Mouse (Mus musculus) colon, adult 2 months (tissue): ENCODE data around the gene Pinlyp. TPM values are rescaled to one million over a fixed set of nuclear protein-coding genes. Genes with fewer than 3 reads are reported as not detected.

Experiments
- polyA plus RNA-seq: library from polyadenylated mRNA; depleted of rRNA; stranded (reverse); fragments of >200 nt; gene quantifications from 2 replicates; pipeline ENCODE4 v1.2.3, GENCODE M21; 2012; rRNA removed

The Pinlyp gene
- 0.24 TPM in 1 of 2 replicates, not detected in the other for polyA plus RNA-seq

DNA sequence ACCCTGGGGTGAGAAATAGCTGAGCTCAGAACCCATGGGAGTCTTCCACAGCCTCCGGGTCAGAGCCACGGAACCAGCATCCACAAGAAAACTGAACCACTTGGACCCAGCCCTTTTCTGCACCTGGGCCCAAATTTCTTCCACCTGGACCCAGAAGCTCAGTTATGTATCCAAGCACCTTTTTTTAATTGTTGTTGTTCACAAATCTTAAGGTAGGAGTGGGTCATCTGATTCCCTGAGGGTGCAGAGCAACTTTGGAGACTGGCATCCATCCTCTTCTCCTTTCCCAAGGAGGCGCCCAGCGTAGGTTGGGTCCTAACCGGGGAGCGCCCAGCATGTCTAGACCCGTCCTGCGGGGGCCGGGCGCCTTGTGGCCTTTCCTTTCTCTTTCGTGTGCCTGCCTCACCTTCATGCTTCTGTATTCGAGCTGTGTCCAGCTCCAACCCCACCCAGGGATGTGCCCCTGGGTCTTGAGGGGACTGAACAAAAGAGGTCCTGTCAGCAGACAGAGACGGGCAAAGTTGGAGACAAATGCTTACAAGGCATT lies at the start of gene Pinlyp, which contains the start of gene Xrcc1:
Pinlyp (minus strand) TSS at position 51 of the 547 bp plus-strand sequence.
Xrcc1 (plus strand) TSS at position 222 of the 547 bp plus-strand sequence.

DNA sequence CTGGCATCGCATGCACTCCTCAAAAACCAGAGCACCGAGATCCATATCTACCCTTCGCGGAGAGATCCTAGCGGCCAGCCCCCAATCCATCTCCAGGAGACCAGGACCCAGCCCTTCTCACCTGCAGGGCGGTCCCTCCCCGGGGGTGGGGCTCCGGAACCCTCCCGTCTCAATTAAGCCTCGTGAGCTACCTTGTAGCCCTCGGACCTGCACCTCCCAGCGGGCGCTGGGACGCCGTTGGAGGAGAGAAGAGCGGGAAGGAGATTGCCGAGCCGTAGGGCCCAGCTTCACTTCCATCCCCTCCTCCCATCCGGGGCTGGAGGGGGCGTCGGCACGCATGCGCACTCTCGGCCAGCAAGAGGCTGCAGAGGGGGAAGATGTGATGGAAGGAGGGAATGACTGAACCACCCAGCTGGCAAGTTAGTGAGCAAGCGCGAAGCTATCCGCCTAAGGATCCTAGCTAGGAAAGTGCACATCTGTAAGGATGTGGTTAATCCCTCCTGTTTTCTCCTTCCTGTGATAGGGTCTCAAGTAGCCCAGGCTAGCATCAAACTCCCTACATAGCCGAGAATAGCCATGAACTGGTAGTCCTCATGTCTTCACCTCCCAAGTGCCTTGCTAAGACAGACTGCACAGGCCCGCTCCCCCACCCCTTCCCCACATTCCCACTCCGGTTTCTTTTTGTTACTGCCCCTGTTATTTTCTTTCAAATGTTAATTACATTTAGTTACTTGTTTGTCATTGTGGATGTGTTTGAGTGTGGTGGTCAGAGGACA lies 41.6 kb upstream of the Pinlyp start, which contains the start of the genes Ethe1 and Zfp575:
Ethe1 (plus strand) TSS at position 214 of the 776 bp plus-strand sequence.
Zfp575 (minus strand) TSS at position 312 of the 776 bp plus-strand sequence.

GRCm38 (mm10) chr7:24530062-24530931 lies 15.6 kb downstream of the Pinlyp start, which contains the start of gene Irgq:
TSS of gene Irgq (plus strand) at chr7:24530689.

DNA sequence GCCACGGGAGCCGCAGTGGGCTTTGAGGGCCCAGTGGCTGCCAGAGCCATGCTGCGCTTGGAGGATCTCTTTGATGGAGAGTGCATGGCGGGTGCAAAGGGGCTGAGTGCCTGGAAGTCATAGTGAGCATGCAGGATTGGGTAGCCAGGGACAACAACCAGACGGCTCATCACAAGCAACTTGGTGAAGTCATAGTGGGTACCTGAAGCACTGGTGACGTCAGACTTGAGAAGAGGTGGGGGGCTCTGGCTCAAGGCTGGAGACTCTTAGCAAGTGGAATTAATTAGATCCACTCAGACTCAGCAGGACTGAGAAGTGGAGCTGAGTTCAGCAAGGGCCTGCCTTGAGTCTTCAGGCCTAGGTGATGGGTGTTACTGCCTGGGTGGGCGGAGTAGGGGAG lies 33.6 kb downstream of the Pinlyp start, which contains the start of gene AC161166.1:
AC161166.1 (minus strand) TSS at position 101 of the 400 bp plus-strand sequence.

GRCm38 (mm10) chr7:24506838-24507725 lies 38.8 kb downstream of the Pinlyp start, which contains the start of gene Zfp428:
TSS of gene Zfp428 (plus strand) at chr7:24507006.

Other genes with a start within 250 kb of the Pinlyp start
- gene Zfp61, start 244.9 kb downstream of the Pinlyp start, polyA plus RNA-seq = 4.3 and 4.9 TPM in 2 replicates
- 4.4 TPM in 2 replicates for gene Zfp94, start 229.5 kb downstream of the Pinlyp start, polyA plus RNA-seq
- gene Tescl, start 212.2 kb downstream of the Pinlyp start, polyA plus RNA-seq = 1.5 and 1.9 TPM in 2 replicates
- not detected in 2 replicates for gene Lypd5, start 196.9 kb downstream of the Pinlyp start, polyA plus RNA-seq
- 136 and 140 TPM in 2 replicates for gene Kcnn4, start 175.9 kb downstream of the Pinlyp start, polyA plus RNA-seq
- 49.2 and 51.1 TPM in 2 replicates for gene Smg9, start 146.5 kb downstream of the Pinlyp start, polyA plus RNA-seq
- 0.35 and 1.1 TPM in 2 replicates for gene Irgc1, start 93.8 kb downstream of the Pinlyp start, polyA plus RNA-seq
- gene Plaur, start 83.6 kb downstream of the Pinlyp start, polyA plus RNA-seq = 16.4 and 17.4 TPM in 2 replicates
- 8.6 and 12.3 TPM in 2 replicates for gene Cadm4, start 64.1 kb downstream of the Pinlyp start, polyA plus RNA-seq
- gene Zfp428, start 39.1 kb downstream of the Pinlyp start, polyA plus RNA-seq = 12.5 and 13.9 TPM in 2 replicates
- not detected in 2 replicates for gene AC161166.1, start 33.7 kb downstream of the Pinlyp start, polyA plus RNA-seq
- 15.3 and 16.0 TPM in 2 replicates for gene Irgq, start 15.4 kb downstream of the Pinlyp start, polyA plus RNA-seq
- gene Xrcc1, start 171 bp upstream of the Pinlyp start, polyA plus RNA-seq = 29.9 and 34.7 TPM in 2 replicates
- gene Ethe1, start 41.4 kb upstream of the Pinlyp start, polyA plus RNA-seq = 766 and 787 TPM in 2 replicates
- gene Zfp575, start 41.5 kb upstream of the Pinlyp start, polyA plus RNA-seq = 1.2 and 1.7 TPM in 2 replicates
- 4.4 and 5.2 TPM in 2 replicates for gene Phldb3, start 64.6 kb upstream of the Pinlyp start, polyA plus RNA-seq
- 0.17 TPM in 1 of 2 replicates, not detected in the other for gene Lypd3, start 90.4 kb upstream of the Pinlyp start, polyA plus RNA-seq
- not detected in 2 replicates for gene Tex101, start 130.6 kb upstream of the Pinlyp start, polyA plus RNA-seq
- gene BC049730, start 163.1 kb upstream of the Pinlyp start, polyA plus RNA-seq = not detected in 2 replicates
- gene Gm4763, start 180.8 kb upstream of the Pinlyp start, polyA plus RNA-seq = not detected in 2 replicates
- gene Cd177, start 214.2 kb upstream of the Pinlyp start, polyA plus RNA-seq = 106 and 208 TPM in 2 replicates
- 37.8 and 48.8 TPM in 2 replicates for gene Ceacam10, start 231.1 kb upstream of the Pinlyp start, polyA plus RNA-seq